Mouse (Mus musculus) embryonic stem cell, embryonic (primary cell): ENCODE results near the gene Anks1b.

ENCODE experiments used
- CTCF ChIA-PET, 4 experiments: fragments of 300-600 bp in 2 of 4; fragments of 350-600 bp in 2 of 4; sonication (Branson Sonifier 250); formaldehyde crosslinking; loops; one replicate each; lab custom pipeline; 2022; ENCODE audit warnings: inconsistent platforms in 2 of 4; lab: Charles Lee
- POLR2A ChIA-PET, 4 experiments: fragments of 300-600 bp in 2 of 4; fragments of 350-600 bp in 2 of 4; sonication (Branson Sonifier 250); formaldehyde crosslinking; loops; one replicate each; lab custom pipeline; 2022; ENCODE audit warnings: antibody characterized with exemption in 4 of 4, inconsistent platforms in 1 of 4; lab: Charles Lee

Anks1b gene

GRCm38 (mm10) chr10:90969355-90970174 is 1096.3 kb downstream of the Anks1b start:
- CTCF ChIA-PET, result interaction anchor here in 3 of 4 experiments (0.5 to 1.6 kb wide), 6 partner anchors 62 to 166 kb away, joined by 3 to 4 read pairs (median 3); no protein-coding TSS in a partner anchor

GRCm38 (mm10) chr10:90970560-90970959 is 1097.3 kb downstream of the Anks1b start:
- ChIA-PET POLR2A (no interaction called here), CTCF (no interaction called here)

More at GRCm38 (mm10) chr10:90969355-90970174, 1096.3 kb downstream of the Anks1b start:
- POLR2A ChIA-PET, result interaction anchor here in 1 of 4 experiments (0.8 kb wide), 1 partner anchor 8 kb away, joined by 5 read pairs; no protein-coding TSS in a partner anchor

- CTCF ChIA-PET, result interaction anchor here in 1 of 4 experiments (0.7 kb wide), 1 partner anchor 569 kb away, joined by 11 read pairs; no protein-coding TSS in a partner anchor
- POLR2A ChIA-PET, result interaction anchor here in 1 of 4 experiments (1.0 kb wide), 1 partner anchor 231 kb away, joined by 3 read pairs; no protein-coding TSS in a partner anchor
Observed at GRCm38 (mm10) chr10:90974084-90974483, 1100.8 kb downstream of the Anks1b start.

GRCm38 (mm10) chr10:90974491-90974890 is 1101.2 kb downstream of the Anks1b start:
- ChIA-PET POLR2A (interaction anchor here in 1 of 4 experiments (1.0 kb wide), 1 partner anchor 232 kb away, joined by 3 read pairs; no protein-coding TSS in a partner anchor), CTCF (no interaction called here)

GRCm38 (mm10) chr10:90981811-90982210 is 1108.5 kb downstream of the Anks1b start:
- POLR2A ChIA-PET, result interaction anchor here in 1 of 4 experiments (0.6 kb wide), 1 partner anchor 1562 kb away, joined by 3 read pairs; no protein-coding TSS in a partner anchor
- CTCF ChIA-PET, result interaction anchor here in 2 of 4 experiments (0.7 kb wide), 2 partner anchors 52 to 156 kb away, joined by 3 read pairs; no protein-coding TSS in a partner anchor

GRCm38 (mm10) chr10:90983046-90983445 is 1109.7 kb downstream of the Anks1b start:
- POLR2A ChIA-PET, result interaction anchor here in 2 of 4 experiments (1.3 to 1.4 kb wide), 2 partner anchors 11 to 12 kb away, joined by 3 to 4 read pairs; no protein-coding TSS in a partner anchor
- CTCF ChIA-PET, result interaction anchor here in 2 of 4 experiments (0.6 to 1.1 kb wide), 2 partner anchors 49 to 362 kb away, joined by 3 to 4 read pairs; no protein-coding TSS in a partner anchor

- ChIA-PET CTCF (interaction anchor here in 1 of 4 experiments (4.0 kb wide), 1 partner anchor 43 kb away, joined by 12 read pairs; no protein-coding TSS in a partner anchor), POLR2A (no interaction called here)
Observed at GRCm38 (mm10) chr10:90990340-90990739, 1117.0 kb downstream of the Anks1b start.

- POLR2A ChIA-PET, result interaction anchor here in 2 of 4 experiments (0.7 to 2.0 kb wide), 2 partner anchors 44 to 237 kb away, joined by 3 to 8 read pairs; no protein-coding TSS in a partner anchor
Observed at GRCm38 (mm10) chr10:90992237-90992636, 1118.9 kb downstream of the Anks1b start.

GRCm38 (mm10) chr10:90993869-90994268 is 1120.6 kb downstream of the Anks1b start:
- POLR2A ChIA-PET, result interaction anchor here in 1 of 4 experiments (1.1 kb wide), 1 partner anchor 10 kb away, joined by 3 read pairs; no protein-coding TSS in a partner anchor
- CTCF ChIA-PET, result interaction anchor here in 2 of 4 experiments (0.5 to 1.6 kb wide), 4 partner anchors 15 to 40 kb away, joined by 4 to 8 read pairs (median 5); no protein-coding TSS in a partner anchor

More at GRCm38 (mm10) chr10:90992237-90992636, 1118.9 kb downstream of the Anks1b start:
- CTCF ChIA-PET, result interaction anchor here in 3 of 4 experiments (0.6 to 4.0 kb wide), 3 partner anchors 36 to 41 kb away, joined by 5 to 12 read pairs (median 7); no protein-coding TSS in a partner anchor

GRCm38 (mm10) chr10:90999899-91000298 is 1126.6 kb downstream of the Anks1b start:
- POLR2A ChIA-PET, result no interaction called here
- CTCF ChIA-PET, result no interaction called here

- CTCF ChIA-PET, result interaction anchor here in 1 of 4 experiments (0.7 kb wide), 1 partner anchor 170 kb away, joined by 6 read pairs; no protein-coding TSS in a partner anchor
- POLR2A ChIA-PET, result interaction anchor here in 1 of 4 experiments (1.2 kb wide), 1 partner anchor 83 kb away, joined by 3 read pairs; no protein-coding TSS in a partner anchor
Observed at GRCm38 (mm10) chr10:91001421-91001820, 1128.1 kb downstream of the Anks1b start.

- POLR2A ChIA-PET, result interaction anchor here in 1 of 4 experiments (0.6 kb wide), 1 partner anchor 48 kb away, joined by 3 read pairs; no protein-coding TSS in a partner anchor
- CTCF ChIA-PET, result interaction anchor here in 2 of 4 experiments (0.6 to 1.9 kb wide), 2 partner anchors 28 kb away, joined by 3 to 7 read pairs; no protein-coding TSS in a partner anchor
Observed at GRCm38 (mm10) chr10:91005858-91006538, 1132.7 kb downstream of the Anks1b start.
